In genomic region chr6:99909459-99909858, GRCm38 (mm10) we compare ENCODE assay signal across 12 mouse cellular contexts.
DNase-seq lines count a peak whose midpoint lies in the region; ATAC-seq lines count a peak whose summit lies in the region.
"Had no signal": no experiment of that assay in that cellular context is flagged by ENCODE, and none has a peak within 500 bp of the region (broad histone marks: within the 10 kb centered on the region; RNA-seq: fewer than 3 reads in every experiment).

No protein-coding gene starts in this region.

- H3K4me2 ChIP-seq in hindbrain, embryonic 13.5 days = no peak overlapping the region
- no peak overlapping the region for H3K4me2 ChIP-seq in forebrain, embryonic 16.5 days (ENCODE audit: low read length)
- H3K4me2 ChIP-seq: forebrain, embryonic 15.5 days; hindbrain, embryonic 14.5 days; liver, embryonic 13.5 days; midbrain, embryonic 12.5 days had no signal

- H3K36me3 ChIP-seq in hindbrain, embryonic 13.5 days = no peaks in the 10 kb centered on the region
- H3K36me3 ChIP-seq in forebrain, embryonic 16.5 days (ENCODE audit: control insufficient read depth, insufficient read depth) = no peaks in the 10 kb centered on the region
- H3K36me3 ChIP-seq: forebrain, embryonic 15.5 days; liver, embryonic 13.5 days; midbrain, embryonic 12.5 days had no signal

- ATAC-seq in megakaryocyte, adult 5-6 weeks (ENCODE audit: poor library complexity, severe bottlenecking) = peak; percentile 50; the same call in 1 of the 2 replicates
- no peak for ATAC-seq in hindbrain, embryonic 13.5 days (ENCODE audit: low FRiP score)
- no peak for ATAC-seq in forebrain, embryonic 16.5 days
- ATAC-seq: forebrain, embryonic 15.5 days had no signal

- peaks cover 69% of the 10 kb centered on the region for H3K27me3 ChIP-seq in hindbrain, embryonic 13.5 days
- no peaks in the 10 kb centered on the region for H3K27me3 ChIP-seq in forebrain, embryonic 16.5 days (replicated peaks; ENCODE audit: control insufficient read depth, insufficient read depth, low read length)
- H3K27me3 ChIP-seq: forebrain, embryonic 15.5 days; liver, embryonic 13.5 days had no signal

- 76% methylated on average over 7 of the region's 7 CpGs for WGBS in hindbrain, embryonic 13.5 days
- WGBS in forebrain, embryonic 16.5 days = 63% methylated on average over 7 of the region's 7 CpGs

- no peak overlapping the region for H3K9ac ChIP-seq in hindbrain, embryonic 13.5 days
- H3K9ac ChIP-seq in forebrain, embryonic 16.5 days (replicated peaks; ENCODE audit: low read depth, low read length) = no peak overlapping the region
- H3K9ac ChIP-seq: forebrain, embryonic 15.5 days; hindbrain, embryonic 14.5 days; liver, embryonic 13.5 days; midbrain, embryonic 12.5 days had no signal

- no peak overlapping the region for H3K27ac ChIP-seq in hindbrain, embryonic 13.5 days
- no peak overlapping the region for H3K27ac ChIP-seq in forebrain, embryonic 16.5 days (ENCODE audit: low read length)
- H3K27ac ChIP-seq: forebrain, embryonic 15.5 days; hindbrain, embryonic 14.5 days; liver, embryonic 13.5 days; midbrain, embryonic 12.5 days had no signal

- H3K4me3 ChIP-seq in hindbrain, embryonic 13.5 days = no peak overlapping the region
- H3K4me3 ChIP-seq in forebrain, embryonic 16.5 days (replicated peaks; ENCODE audit: low read length) = no peak overlapping the region
- H3K4me3 ChIP-seq: forebrain, embryonic 15.5 days; liver, embryonic 13.5 days; midbrain, embryonic 12.5 days had no signal

- H3K4me1 ChIP-seq in hindbrain, embryonic 13.5 days (replicated peaks) = peaks cover 19% of the 10 kb centered on the region
- H3K4me1 ChIP-seq in forebrain, embryonic 16.5 days (replicated peaks; ENCODE audit: control insufficient read depth, insufficient read depth, low read length) = peaks cover 5% of the 10 kb centered on the region; the same call in 1 of the 2 replicates
- H3K4me1 ChIP-seq: midbrain, embryonic 12.5 days had no signal

- peak; percentile 72 to 76 for DNase-seq in cerebellum, postnatal 10 days
- no peak for DNase-seq in cerebellum, adult 9-10 months
- DNase-seq in 416B (ENCODE audit: low read depth) = peak; percentile 15
- DNase-seq in heart, adult 9 months (ENCODE audit: low spot score in 2 of 2) = peak; percentile 24 to 63
- DNase-seq in embryo, embryonic 10 days (ENCODE audit: low spot score) = no peak
- DNase-seq: liver, embryonic 13.5 days had no signal

- no peaks in the 10 kb centered on the region for H3K9me3 ChIP-seq in hindbrain, embryonic 13.5 days
- no peaks in the 10 kb centered on the region for H3K9me3 ChIP-seq in forebrain, embryonic 16.5 days (ENCODE audit: control insufficient read depth, low read length)
- H3K9me3 ChIP-seq: forebrain, embryonic 15.5 days; liver, embryonic 13.5 days; midbrain, embryonic 12.5 days had no signal

Comparison
In these comparisons a context has a peak if more than half of its experiments do, and no peak if none do; other contexts are left out.
1. DNase-seq: peak in cerebellum, postnatal 10 days (2 of 2), 416B (single experiment) and heart, adult 9 months (2 of 2); none in cerebellum, adult 9-10 months (single experiment) and embryo, embryonic 10 days (single experiment).